Mouse (Mus musculus): ENCODE data around the gene Sergef.

The Sergef gene

DNA sequence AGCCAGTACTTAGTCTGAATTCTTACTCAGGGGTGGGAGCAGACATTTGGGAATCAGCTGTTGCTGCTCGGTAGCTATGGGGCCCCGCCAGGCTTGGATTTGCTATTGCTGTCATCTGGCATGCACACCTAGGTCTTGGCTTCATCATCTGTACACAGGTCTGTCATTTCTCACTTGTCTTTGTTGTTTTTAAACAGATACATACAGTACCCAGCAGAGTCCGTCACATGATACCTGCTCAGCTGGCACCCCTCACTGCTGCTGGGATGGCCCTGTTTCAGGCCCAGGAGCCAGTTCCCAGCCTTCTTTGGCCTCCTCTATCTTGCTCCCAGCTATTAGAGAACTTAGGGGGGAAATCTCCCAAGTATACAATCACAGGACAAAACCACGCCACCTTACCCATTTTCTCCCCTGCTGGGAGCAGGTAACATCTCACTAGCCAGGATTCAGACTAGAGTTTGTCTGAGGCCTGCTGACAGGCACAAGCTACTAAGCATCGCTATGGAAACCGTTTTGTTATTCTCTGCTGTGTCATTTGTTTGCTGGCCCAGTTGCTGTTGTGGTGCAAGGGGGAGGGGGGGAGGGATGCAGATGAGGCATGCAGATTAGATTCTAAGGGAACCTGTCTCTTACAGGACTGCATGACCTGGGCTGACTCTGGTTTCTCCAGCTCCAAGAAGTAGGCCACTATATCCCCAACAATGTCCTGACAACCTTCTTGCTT lies 190.5 kb downstream of the Sergef start:
- no peak for DNase-seq (ENCODE audit: low read depth, low spot score)

DNA sequence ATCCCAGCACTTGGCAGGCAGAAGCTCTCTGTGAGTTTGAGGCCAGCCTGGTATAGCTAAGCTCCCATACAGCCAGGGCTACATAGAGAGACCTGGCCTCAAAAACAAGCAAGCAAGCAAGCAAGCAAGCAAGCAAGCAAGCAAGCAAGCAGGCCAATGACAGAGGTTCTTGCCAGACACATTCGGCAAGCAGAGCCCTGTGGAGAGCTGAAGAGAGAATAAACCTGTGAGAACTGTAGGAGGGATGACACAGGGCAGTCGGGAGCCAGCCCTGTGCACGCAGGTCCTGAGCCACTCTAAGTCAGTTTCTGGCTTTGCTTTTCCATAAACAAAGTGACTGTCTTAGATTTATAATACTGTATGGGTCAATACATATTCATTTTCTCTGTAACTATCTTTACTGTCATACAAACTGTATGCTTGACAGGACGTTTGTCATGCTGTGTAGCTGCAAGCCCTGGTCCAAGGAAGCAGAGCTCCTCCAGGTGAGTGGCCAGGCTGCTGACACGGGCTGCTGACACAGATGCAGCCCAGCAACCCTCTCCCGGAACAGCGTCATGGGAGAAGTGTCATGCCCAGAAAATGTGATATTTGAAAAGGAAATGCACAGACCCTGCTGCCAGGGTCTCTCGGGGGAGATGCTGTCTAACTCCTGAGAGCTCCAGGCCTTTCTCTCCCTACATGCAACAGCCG lies 192.0 kb downstream of the Sergef start:
- no peak for DNase-seq (ENCODE audit: low read depth, low spot score)

DNA sequence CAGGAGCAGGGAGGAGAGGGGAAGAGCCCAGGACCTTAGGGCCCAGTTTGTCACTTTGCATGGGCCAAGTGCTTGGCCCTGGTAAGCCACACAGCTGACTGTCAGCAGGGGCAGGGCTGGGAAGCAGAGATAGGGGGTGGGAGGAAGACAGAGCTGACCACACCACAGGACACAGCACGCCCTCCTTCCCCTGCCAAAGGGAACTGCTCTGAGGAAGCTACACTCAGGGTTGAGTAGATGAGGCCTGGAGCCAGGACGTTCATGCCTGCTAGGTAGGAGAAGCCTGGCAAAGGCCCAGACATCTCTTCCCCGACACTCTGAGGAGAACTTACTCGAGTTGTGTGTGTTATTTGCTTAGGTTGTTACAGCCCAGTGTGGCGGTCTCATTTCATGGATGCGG lies 193.7 kb downstream of the Sergef start:
- no peak for DNase-seq (ENCODE audit: low read depth, low spot score)

DNA sequence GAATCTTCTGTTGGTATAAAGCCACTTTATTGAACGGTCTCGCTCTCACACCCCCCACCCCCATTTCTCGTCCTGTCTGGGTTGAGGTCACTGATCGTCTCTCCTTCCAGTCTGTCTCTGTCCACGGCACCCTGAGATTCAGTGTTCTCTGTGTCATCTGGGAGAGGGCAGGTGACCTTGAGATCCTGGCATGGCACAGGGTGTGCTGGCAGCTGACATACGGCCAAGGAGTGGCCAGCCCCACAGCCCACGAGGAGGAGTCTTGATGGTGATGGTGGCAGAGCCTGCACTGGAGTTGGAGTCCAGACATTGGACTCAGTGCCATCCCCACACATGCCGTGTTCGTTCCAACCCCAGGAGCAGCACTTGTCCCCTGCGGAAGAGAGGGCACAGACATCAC lies 196.4 kb downstream of the Sergef start:
- DNase-seq (ENCODE audit: low read depth, low spot score): no peak

DNA sequence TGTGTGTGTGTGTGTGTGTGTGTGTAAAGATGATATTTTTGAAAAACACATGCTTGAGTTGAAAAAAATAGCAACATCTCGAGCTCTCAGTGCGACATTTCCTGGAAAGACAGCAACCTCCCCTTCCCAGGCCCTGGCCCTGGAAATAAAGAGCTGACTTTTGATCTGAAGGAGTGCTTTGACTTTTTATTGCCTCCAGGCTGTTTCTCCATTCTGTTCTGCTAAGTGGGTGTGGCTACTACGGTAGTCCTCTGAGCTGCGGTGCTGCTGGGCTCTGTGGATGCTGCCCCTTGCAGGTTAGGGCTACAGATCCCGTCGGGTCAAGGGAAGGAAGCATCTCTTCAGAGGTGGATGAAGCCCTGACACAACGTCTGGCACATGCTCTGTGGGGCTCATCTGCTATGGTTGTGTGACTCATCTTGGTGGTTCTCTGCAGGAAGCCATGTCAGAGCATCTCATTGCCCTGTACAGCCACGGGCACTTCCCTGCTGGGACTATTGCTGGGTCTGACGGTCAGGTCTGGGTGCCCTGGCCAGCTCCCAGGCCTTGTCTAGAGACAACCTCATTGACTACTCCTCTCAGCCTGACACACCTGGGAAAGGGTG lies 201.0 kb downstream of the Sergef start:
- DNase-seq (ENCODE audit: low read depth, low spot score): no peak

DNA sequence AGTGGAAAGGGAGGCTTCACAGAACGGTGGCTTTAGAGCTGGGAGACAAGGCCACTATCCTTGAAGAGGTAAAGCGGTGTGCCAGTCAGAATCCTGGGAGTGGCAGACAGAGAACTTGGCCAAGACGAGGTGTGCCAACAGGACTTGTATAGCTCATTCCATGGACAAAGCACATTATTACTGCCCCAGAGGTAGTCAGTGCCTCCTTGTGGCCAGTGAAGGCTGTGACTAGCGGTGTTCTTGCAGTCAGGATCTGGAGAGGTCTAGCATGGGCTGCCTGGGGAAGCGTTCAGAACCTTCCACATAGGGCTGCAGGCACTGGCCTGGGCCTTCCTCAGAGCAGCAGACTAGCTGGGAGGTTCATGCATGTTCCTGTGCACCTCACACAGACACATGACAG lies 203.8 kb downstream of the Sergef start:
- DNase-seq (ENCODE audit: low read depth, low spot score): no peak

DNA sequence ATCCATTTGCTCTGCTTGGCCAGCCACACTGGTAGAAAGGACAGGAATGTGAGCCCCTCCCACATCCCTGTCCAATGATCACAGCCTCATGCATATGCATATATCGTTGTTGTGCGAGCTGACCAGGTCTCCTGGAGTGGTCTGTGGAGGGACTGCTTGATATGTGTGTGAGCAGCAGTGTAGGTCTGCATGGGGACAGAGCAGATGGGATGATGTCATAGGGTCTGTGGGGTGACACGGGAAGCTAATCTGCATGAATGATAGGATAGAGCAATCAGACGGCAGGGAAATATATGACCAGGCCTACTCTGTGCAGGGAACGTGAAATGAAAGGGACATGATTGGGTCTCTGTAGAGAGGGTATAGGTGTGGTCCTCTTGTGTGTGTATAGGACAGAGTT lies 205.7 kb downstream of the Sergef start:
- DNase-seq (ENCODE audit: low read depth, low spot score): no peak

DNA sequence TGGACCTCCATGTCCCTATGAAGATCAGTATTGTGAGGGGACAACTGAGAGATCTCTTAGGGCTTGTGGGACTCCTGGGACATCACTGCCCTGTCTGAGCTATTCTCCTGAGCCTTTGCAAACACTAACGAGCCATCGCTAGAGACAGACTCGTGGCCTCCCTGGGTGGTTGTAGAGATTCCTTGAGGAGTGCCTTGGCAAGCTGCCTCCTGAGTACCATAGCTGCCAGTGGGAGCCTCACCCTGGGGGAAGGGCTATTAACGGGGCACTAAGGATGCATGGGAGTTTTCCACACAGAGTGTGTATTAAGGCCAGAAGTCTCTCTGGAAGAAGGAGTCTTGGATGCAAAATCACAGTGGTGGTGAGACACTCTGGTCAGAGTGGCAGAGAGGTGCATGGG lies 214.6 kb downstream of the Sergef start:
- no peak for DNase-seq (ENCODE audit: low read depth, low spot score)

DNA sequence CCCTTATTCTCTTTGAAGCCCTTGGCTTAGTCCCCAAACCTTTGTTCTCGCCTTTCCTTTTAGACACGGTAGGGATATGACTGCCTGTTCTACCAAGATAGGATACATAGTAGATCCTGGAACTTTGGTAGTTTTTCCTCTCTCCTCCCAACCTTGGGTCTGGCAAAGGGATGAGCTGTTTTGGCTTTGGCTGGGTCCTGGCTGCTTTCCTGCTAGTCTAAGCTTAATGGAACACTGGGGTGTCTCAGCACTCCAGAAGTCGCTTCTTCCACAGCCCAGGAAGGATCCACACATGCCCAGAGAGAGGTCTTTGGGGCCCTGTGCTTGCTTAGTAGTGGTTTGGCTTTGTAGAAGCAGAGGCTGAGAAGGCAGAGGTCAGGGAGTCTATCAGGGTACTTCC lies 215.7 kb downstream of the Sergef start:
- no peak for DNase-seq (ENCODE audit: low read depth, low spot score)

DNA sequence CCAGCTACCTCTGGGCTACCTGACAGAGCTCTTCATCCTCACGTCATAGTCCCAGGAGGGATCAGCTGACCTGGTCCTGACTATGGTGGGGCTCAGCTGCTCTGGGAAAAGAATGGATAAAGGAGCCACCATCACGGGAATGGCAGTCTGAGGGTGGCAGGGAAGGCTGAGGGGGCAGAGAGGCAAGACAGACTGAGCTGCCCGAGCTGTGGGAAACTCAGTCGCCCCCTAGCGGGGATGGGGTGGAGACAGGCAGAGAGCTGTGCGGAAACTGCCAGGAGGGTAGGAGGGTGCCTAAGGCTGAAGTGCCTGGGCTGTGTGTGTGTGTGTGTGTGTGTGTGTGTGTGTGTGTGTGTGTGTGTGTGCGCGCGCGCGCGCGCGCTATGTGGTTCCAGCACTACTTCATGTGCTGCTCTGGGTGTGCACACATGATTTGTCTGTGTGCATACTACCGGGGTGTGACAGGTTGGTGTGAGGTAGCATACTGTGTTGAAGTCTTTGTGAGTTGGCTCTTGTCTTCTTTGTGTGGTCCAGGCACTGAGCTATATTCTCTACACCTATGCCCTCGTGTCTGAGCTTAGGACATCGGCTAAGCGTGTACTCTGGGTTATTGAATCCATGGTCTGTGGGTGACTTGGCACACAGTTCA lies 216.7 kb downstream of the Sergef start:
- no peak for DNase-seq (ENCODE audit: low read depth, low spot score)

DNA sequence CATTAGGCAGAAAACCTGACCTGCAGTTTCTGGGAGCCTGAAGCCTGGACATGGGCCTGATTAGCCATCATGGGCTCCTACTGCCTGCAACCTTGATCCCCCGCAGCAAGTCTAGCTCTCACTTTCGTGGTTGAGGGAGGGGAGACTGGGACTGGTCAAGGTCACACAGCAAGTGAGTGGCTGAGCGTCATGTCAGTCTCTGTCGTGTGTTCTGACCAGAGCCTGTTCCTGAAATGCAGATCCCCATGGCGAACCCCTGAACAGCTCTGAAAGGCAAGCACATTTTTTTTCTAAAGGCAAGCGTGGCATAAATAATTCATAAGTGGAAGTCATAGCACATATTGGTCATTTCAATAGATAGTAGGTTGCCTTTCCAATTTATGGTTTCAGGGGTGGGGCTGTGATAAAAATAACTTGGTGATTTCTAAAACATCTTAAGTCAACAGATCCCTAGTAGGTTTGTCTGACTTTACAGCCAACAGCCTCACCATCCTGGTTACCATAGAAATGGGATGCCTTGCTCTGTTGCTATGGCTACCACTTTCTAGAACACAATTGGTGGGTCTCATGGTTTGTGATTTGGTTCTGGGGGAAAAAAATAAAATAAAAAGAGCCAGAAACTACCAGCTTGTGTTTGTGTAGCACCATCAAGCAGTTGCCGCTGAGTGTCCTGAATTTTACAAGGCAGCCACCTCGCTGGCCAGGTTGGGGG lies 217.4 kb downstream of the Sergef start:
- DNase-seq (ENCODE audit: low read depth, low spot score): no peak

DNA sequence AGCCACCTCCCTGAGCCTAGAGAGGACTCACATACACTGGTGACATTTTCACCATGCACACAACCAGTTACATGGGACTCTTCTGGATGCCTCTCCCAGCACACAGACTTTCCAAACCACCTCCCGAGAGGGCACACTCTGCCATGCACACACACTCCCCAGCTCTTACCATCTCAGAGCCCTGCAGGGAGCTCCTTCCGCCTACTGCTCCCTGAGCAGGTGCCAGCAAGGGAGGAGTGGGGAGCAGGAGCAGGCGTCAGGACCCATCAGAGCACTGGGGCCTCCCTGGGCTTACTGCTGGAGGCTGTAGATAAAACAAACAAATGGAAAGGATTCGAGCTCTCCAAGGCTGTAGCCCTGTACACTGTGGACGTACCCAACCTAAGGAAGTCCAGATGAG lies 218.1 kb downstream of the Sergef start:
- no peak for DNase-seq (ENCODE audit: low read depth, low spot score)

DNA sequence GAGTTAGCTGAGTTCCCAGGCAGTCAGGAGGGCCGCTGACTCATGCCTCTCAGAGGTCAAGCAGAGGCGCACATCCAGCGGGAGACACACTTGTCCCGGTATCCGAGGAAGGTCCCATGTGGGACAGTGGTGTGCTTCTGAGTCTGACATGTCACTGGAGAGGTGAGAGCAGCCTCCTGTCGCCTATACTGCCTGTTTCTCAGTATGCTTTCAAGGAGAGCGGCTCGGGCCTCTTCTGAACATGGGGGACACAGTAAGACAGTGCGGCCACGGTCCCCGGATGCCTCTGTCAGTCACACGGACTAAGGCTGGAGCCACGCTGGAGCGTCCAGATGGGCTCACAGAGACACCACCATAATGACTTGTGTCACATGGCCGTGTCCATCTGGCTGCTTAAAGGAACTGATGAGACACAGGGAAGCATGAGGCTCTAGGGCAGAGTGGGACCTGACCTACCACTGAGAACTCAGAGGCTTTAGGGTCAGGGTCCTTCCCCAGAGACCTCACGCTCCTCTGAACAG lies 221.4 kb downstream of the Sergef start:
- no peak for DNase-seq (ENCODE audit: low read depth, low spot score)

DNA sequence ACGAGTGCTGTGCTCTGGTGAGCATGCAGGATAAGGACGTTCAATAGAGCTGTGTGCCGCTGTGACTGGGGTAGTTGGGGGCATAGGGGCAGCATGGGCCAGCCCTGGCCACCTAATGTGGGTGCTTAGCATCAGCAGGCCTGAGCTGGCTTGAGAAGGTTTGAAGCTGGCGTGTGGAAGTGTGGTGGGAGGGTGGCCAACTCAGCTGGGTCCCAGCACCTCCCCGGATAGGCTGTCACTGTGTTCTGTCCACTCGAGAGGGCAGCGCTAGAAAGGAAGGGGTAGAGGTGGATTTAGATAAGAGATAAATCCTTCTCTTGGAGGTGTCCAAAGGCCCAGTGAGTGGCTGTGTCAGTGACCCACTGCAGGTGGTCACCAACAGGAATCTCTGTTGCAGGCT lies 222.1 kb downstream of the Sergef start:
- DNase-seq (ENCODE audit: low read depth, low spot score): no peak

DNA sequence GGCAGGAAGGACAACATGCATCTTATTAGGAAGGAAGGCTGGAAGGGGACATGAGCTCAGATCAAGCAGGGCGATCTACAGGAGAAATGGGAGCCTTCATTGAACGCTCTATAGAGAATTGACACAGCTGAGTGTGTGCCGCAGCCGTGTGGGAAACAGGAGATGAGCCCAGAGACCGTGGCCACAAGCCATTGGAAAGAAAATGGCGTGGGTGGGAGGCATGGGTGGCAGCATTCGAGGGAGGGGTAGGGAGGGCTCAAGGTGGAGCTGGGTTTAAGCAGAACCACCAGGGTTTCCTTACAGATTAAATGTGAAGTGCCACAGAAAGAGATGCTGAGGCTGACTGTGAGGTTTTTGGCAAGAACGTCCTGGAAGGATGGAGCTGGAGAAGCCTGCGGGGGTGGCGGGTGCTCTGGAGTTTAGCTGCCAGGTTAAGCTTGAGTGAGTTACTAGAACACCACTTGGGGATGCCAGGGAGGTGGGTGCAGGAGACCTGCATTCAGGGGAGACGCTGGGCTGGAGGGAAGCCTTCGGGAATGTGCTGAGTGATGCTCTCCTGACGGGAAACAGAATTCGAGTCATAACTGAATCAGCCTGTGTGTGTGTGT lies 223.7 kb downstream of the Sergef start:
- DNase-seq (ENCODE audit: low read depth, low spot score): no peak

DNA sequence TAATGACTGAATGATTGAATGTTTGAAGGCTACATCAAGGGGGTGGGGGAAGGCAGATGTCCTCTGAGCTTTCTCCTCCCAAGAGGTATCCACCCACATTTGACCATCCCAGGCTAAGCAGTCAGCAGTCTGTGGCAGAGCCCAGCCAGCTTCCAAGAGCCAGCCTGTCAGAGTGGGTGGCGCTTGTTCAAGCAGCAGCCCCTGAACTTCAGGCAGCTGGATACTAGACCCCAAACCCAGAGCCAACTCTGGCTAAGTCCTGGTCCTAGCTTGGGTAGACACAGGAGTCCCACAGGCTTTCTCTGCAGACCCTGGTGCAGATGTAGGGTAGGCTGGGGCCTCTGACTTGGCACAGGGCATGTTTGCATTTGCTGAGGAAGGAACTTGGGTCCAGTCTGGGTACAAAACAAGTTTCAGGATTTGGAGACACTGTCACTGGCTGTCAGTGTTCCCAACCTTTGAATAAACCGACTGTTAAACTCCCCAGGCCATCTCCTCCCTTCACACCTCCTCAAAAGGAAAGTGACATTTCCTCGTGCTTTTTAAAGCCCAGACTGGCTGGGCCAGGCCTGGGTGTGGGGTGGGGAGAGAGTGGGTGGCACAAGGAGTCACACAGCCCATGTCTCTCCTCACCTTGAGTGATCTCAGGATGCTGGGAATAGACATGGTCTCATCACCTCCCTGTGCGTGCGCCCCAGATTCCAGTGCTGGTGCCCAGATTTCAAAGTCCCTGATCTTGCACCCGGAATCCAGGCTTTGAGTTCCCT lies 225.5 kb downstream of the Sergef start:
- no peak for DNase-seq (ENCODE audit: low read depth, low spot score)

DNA sequence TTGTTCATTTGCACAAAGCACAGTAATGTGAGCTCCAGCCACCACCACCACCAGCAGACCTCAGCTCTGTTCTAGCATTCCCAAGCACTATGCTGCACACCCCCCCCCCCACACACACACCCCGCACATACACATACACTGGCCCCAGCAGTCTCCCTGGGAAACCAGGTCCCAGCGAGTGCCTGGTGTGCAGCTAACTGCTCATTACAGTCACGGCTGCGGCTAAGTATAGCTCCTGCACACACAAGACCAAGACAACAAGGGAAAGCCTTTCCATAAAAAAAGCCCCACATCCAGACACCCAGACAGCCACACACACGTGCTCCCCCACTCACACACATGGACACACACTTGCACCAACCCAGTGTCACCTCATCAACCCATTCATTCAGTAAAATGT lies 226.8 kb downstream of the Sergef start:
- no peak for DNase-seq (ENCODE audit: low read depth, low spot score)

DNA sequence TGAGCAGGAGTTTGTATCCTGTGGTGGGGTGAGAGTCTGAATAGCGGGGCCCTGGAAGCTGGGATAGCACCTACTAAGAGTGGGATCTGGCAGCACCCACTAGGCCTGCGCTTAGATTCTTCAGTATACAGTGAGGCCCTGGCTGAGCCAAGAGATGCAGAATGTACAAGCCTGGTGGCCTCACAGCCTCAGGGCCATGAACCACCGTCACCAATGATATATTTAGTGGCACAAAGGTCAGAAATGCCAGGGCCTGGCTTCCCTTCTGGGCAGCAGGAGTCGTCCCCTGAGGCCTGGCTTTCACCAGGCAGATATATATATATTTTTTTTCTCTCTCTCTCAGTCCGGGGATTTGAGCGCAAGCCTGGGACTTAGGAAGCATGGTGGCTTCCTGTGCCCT lies 228.9 kb downstream of the Sergef start:
- no peak for DNase-seq (ENCODE audit: low read depth, low spot score)

DNA sequence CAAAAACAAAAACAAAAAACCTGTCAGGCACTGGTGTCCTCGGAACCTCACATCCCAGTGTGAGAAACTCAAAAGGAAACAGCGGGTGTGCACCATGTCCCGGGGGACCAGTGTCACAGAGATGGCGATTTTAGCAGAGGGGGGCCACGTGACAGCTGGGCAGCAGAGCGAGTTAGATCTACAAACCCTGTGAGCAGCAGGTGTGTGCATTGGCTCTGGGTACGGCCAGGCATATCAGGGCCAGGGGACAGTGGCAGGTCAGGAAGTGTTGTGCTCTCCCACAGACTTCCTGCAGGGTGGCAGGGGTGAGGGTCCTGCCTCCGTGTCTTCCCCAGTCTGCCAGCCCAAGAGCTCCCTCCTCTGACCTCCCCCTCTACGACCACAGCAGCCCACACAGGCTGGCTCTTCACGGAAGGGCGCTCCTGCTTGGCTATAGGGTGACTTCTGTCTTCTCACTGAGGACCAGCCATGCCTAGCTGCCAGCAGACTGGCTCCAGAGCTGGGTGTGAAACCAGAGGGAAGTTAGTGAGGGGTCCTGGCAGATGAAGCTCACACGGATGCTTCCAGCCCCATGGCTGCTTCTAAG lies 230.3 kb downstream of the Sergef start:
- no peak for DNase-seq (ENCODE audit: low read depth, low spot score)

DNA sequence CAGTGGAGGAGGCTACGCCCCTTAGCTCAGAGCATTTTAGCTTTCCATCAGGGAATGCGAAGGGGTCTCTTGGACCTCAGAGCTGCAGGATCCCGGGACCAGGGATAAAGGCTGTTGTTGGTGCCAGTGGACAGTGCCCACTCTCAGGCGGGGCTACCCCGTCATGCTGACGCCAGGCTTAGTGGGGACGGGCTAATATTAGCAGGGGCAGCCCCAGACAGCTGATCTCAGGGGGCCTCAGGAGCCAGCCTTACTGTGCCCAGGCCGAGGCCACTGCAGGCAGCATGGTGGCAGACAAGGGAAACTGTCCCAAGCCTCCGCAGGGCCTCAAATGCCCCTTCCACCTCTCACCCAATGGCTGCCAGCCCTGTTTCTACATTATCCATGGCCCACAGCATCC lies 231.0 kb downstream of the Sergef start:
- no peak for DNase-seq (ENCODE audit: low read depth, low spot score)
